Mouse (Mus musculus): ENCODE measurements around the gene Eno2. TPM values are rescaled to one million over a fixed set of nuclear protein-coding genes. Genes with fewer than 3 reads are reported as not detected.

Eno2 gene
- polyA plus RNA-seq, 1 experiment from 2014 or later: 5.4 TPM

DNA sequence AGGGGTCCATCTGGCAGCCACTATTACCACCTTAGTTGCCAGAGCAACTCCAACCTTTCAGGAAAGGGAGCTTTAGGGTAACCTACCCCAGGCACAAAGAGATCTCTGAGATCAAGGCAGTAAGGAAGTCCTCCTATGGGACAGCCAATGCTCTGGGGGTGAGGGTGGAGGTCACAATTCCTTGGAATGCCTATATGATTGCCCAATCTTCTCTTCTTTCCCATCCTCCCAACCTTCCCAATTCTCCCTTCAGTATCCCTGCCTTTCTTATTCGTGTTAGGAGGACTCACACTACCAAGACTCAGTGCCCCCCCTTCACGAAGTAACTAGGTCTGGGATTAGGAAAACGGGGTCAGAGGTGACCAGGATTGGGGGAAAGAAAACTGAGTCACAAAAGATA, 14.2 kb downstream of the Eno2 start:
- Histone ChIP-seq H3K4me1 (replicated peaks) (peaks cover 48% of the 10 kb centered on the region), H3K4me3 (peak overlapping the region; percentile 87), H3K36me3 (peaks cover 25% of the 10 kb centered on the region), H3K27ac (peak overlapping the region; percentile 98), H3K27me3 (ENCODE audit: insufficient read depth, poor library complexity, severe bottlenecking) (peaks cover 4% of the 10 kb centered on the region; the same call in 1 of the 2 replicates), H3K9me3 (no peaks in the 10 kb centered on the region)
- WGBS: 5% methylated on average over 3 of the region's 3 CpGs
- DNase-seq (ENCODE audit: low spot score): no peak

- Histone ChIP-seq H3K27ac (no peak overlapping the region), H3K36me3 (peaks cover 40% of the 10 kb centered on the region), H3K4me1 (replicated peaks) (peaks cover 41% of the 10 kb centered on the region), H3K9me3 (no peaks in the 10 kb centered on the region), H3K4me3 (no peak overlapping the region), H3K27me3 (ENCODE audit: insufficient read depth, poor library complexity, severe bottlenecking) (no peaks in the 10 kb centered on the region)
- DNase-seq (ENCODE audit: low spot score): no peak
- 92% methylated on average over 2 of the region's 2 CpGs for WGBS
Measured at GRCm38 (mm10) chr6:124753861-124754260, 15.6 kb downstream of the Eno2 start.

DNA sequence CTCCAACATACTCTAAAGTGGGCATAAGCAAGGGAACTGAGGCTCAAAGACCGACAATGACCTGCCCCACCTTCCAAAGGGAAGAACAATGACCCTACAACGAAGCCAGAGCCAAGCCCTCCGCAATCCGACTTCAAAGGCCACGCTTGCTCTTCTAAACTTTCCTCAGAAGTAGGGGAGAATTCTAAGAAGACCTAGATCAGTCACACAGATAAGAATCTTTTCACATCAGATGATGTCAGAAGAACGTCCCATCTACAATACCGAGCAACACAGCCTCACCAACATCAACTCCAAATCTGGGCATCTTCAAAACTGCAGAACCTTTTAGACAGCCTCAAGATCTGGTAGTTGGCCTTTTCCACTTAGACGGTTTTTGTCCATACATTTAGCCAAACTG, 19.1 kb downstream of the Eno2 start:
- peaks cover 39% of the 10 kb centered on the region for H3K4me1 ChIP-seq (replicated peaks)
- H3K9me3 ChIP-seq: no peaks in the 10 kb centered on the region
- peaks cover 64% of the 10 kb centered on the region for H3K36me3 ChIP-seq
- H3K27ac ChIP-seq: no peak overlapping the region
- WGBS: 90% methylated on average over 8 of the region's 8 CpGs
- DNase-seq (ENCODE audit: low spot score): no peak
- H3K4me3 ChIP-seq: no peak overlapping the region
- H3K27me3 ChIP-seq (ENCODE audit: insufficient read depth, poor library complexity, severe bottlenecking): no peaks in the 10 kb centered on the region

- no peaks in the 10 kb centered on the region for H3K9me3 ChIP-seq
- peak overlapping the region; percentile 68 for H3K4me3 ChIP-seq
- H3K27me3 ChIP-seq (ENCODE audit: insufficient read depth, poor library complexity, severe bottlenecking): no peaks in the 10 kb centered on the region
- WGBS: 87% methylated on average over 7 of the region's 7 CpGs
- H3K4me1 ChIP-seq (replicated peaks): peaks cover 41% of the 10 kb centered on the region
- H3K36me3 ChIP-seq: peaks cover 79% of the 10 kb centered on the region
- no peak for DNase-seq (ENCODE audit: low spot score)
- peak overlapping the region; percentile 95 for H3K27ac ChIP-seq
Measured at GRCm38 (mm10) chr6:124746654-124747632, 22.5 kb downstream of the Eno2 start.

- Histone ChIP-seq H3K36me3 (peaks cover 75% of the 10 kb centered on the region), H3K27ac (peak overlapping the region; percentile 95), H3K9me3 (no peaks in the 10 kb centered on the region), H3K4me1 (replicated peaks) (peaks cover 47% of the 10 kb centered on the region), H3K27me3 (ENCODE audit: insufficient read depth, poor library complexity, severe bottlenecking) (no peaks in the 10 kb centered on the region), H3K4me3 (peak overlapping the region; percentile 68)
- WGBS: 17% methylated on average over 8 of the region's 8 CpGs
- no peak for DNase-seq (ENCODE audit: low spot score)
Measured at GRCm38 (mm10) chr6:124746296-124746605, 23.2 kb downstream of the Eno2 start.

DNA sequence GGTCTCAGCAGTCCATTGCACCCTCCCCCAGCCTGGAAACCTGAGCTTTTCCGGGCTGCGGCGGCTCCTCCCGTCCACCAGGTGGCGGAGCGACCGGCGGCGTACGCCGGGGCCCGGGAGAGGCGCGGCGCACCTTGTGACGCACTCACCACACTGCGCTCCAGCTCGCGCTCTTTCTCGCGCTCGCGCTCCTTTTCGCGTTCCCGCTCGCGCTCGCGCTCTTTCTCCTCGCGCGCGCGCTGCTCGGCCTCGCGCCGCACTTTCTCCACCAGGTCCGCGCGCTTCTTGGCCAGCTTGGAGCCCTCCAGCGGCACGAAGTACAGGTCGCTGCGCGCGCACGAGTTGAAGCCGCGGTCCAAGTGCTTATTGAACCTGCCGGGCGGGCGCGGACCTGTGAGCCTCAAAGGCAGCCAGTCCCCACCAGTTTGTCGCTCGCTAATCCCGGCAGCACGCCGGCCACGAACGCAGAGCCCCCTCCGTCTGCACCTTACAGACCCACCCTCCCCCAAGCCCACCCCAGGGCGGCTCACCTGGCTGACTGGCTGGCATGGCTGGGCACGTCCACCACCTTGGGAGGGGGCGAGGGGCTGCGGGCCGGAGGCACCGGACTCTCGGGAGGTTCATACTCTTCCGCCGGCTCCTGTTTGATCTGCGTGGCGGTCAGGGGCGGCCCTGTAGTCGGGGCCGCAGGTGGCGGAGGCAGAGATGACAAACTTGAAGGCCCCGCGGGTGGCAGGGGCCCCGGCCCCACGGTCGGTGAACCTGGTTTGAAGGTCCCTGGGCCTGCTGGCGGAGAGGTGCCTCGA, 23.8 kb downstream of the Eno2 start:
- DNase-seq (ENCODE audit: low spot score): peak; percentile 93

DNA sequence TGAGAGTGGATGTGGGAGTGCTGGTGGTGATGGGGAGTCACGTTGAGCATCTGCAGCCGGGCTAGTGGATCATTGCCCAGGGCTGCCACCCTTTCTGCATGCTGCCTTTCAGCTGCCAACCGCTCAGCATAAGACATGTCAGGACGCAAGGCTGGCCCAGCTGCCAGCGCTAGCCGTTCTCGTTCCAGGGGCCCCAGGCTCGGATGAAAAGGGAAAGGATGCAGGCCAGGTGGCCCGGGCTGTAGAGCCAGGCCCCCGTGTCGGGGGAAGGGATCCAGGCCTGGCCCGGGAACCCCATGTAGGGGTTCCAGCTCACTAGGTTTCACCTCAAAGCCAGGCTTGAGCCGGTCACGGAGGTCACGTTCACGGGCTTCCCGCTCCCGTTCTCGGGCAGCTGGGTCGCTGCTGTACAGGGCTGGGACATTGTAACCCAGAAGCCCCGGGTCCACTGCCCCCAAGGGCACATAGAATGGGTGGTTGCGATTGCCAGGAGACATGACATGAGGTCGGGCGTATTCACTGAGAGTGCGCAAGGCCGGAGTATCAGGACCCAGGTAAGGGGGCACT, 24.6 kb downstream of the Eno2 start:
- DNase-seq (ENCODE audit: low spot score): no peak
- 72% methylated on average over 26 of the region's 26 CpGs for WGBS
- H3K27ac ChIP-seq: peak overlapping the region; percentile 95
- peaks cover 63% of the 10 kb centered on the region for H3K36me3 ChIP-seq
- H3K4me1 ChIP-seq (replicated peaks): peaks cover 55% of the 10 kb centered on the region
- peak overlapping the region; percentile 68 for H3K4me3 ChIP-seq
- no peaks in the 10 kb centered on the region for H3K9me3 ChIP-seq
- no peaks in the 10 kb centered on the region for H3K27me3 ChIP-seq (ENCODE audit: insufficient read depth, poor library complexity, severe bottlenecking)

More for the DNA sequence above, 23.8 kb downstream of the Eno2 start:
- peaks cover 71% of the 10 kb centered on the region for H3K36me3 ChIP-seq
- peak overlapping the region; percentile 95 for H3K27ac ChIP-seq
- peak overlapping the region; percentile 68 for H3K4me3 ChIP-seq
- 1% methylated on average over 85 of the region's 85 CpGs for WGBS
- H3K9me3 ChIP-seq: no peaks in the 10 kb centered on the region
- H3K27me3 ChIP-seq (ENCODE audit: insufficient read depth, poor library complexity, severe bottlenecking): no peaks in the 10 kb centered on the region
- H3K4me1 ChIP-seq (replicated peaks): peaks cover 48% of the 10 kb centered on the region

- peaks cover 67% of the 10 kb centered on the region for H3K4me1 ChIP-seq (replicated peaks)
- H3K4me3 ChIP-seq: no peak overlapping the region
- DNase-seq (ENCODE audit: low spot score): no peak
- WGBS: 90% methylated on average over 8 of the region's 8 CpGs
- H3K36me3 ChIP-seq: peaks cover 51% of the 10 kb centered on the region
- H3K27me3 ChIP-seq (ENCODE audit: insufficient read depth, poor library complexity, severe bottlenecking): no peaks in the 10 kb centered on the region
- no peak overlapping the region for H3K27ac ChIP-seq
- no peaks in the 10 kb centered on the region for H3K9me3 ChIP-seq
Measured at GRCm38 (mm10) chr6:124743647-124744046, 25.8 kb downstream of the Eno2 start.

DNA sequence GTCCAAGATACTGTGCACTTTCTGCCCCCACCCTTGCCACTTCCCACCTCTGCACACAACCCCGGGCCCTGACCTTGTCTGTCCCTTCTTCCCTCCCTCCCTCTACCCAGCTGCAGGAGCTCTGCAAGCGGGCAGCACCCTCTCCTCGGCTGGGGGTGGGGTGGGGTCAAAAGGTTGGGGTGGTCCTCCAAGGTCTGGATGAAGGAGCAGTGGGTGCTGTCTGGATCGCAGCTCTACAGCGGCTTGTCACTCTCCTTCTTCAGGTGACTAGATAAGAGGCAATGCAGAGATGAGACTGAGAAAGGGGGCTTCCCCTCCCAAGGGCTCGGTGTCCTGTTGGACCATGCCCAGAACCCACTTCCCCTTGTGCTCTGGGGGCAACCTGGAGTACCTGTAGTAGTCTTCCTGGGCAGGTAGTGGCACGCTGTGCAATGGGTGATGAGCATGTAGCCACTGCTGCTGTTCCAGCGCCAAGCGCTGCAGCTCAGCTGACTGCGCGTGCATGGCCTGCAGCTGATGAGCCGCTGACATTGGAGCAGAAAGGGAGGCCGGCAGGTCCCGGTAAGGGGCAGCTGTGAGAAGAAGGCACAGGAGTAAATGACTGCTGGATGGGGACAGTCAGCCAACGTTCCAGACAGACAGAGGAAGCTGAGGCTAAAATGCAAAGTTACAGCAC, 26.5 kb downstream of the Eno2 start:
- peaks cover 44% of the 10 kb centered on the region for H3K36me3 ChIP-seq
- peaks cover 72% of the 10 kb centered on the region for H3K4me1 ChIP-seq (replicated peaks)
- H3K27ac ChIP-seq: peak overlapping the region; percentile 40; the same call in 1 of the 2 replicates
- no peaks in the 10 kb centered on the region for H3K9me3 ChIP-seq
- WGBS: 90% methylated on average over 15 of the region's 15 CpGs
- DNase-seq (ENCODE audit: low spot score): no peak
- no peaks in the 10 kb centered on the region for H3K27me3 ChIP-seq (ENCODE audit: insufficient read depth, poor library complexity, severe bottlenecking)
- no peak overlapping the region; the same call in 1 of the 2 replicates for H3K4me3 ChIP-seq

DNA sequence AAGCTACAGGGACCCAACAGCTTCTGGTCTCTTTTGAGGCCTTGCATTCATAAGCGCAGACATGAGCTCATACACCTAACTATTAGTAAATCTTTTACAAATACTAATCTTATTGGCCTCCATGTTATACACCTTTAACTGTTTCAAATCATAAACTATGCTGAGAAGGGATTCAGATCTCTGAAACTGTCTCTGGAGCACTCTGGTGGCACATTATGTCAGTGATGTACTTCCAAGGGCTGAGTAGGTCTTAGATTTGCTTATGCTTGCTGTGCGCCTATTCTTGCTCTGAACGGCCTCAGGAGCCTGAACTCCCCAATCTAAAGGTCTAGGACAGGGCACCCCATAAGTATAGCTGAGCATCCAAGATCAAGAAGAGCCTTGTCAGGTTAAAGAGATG, 27.6 kb downstream of the Eno2 start:
- H3K27ac ChIP-seq: peak overlapping the region; percentile 99
- 69% methylated on average over 3 of the region's 3 CpGs for WGBS
- peaks cover 66% of the 10 kb centered on the region for H3K4me1 ChIP-seq (replicated peaks)
- no peaks in the 10 kb centered on the region for H3K27me3 ChIP-seq (ENCODE audit: insufficient read depth, poor library complexity, severe bottlenecking)
- no peak for DNase-seq (ENCODE audit: low spot score)
- peak overlapping the region; percentile 77 for H3K4me3 ChIP-seq
- H3K36me3 ChIP-seq: peaks cover 33% of the 10 kb centered on the region
- no peaks in the 10 kb centered on the region for H3K9me3 ChIP-seq

- DNase-seq (ENCODE audit: low spot score): peak; percentile 96
- Histone ChIP-seq H3K27ac (peak within 1 kb of the TSS; percentile 99), H3K9me3 (no peaks in the 10 kb centered on the region), H3K27me3 (ENCODE audit: insufficient read depth, poor library complexity, severe bottlenecking) (no peaks in the 10 kb centered on the region), H3K4me3 (peak within 1 kb of the TSS; percentile 77), H3K4me1 (replicated peaks) (peaks cover 59% of the 10 kb centered on the region), H3K36me3 (peaks cover 29% of the 10 kb centered on the region)
- under 1% methylated on average over 41 of the region's 41 CpGs for WGBS
Measured at GRCm38 (mm10) chr6:124740888-124741761, 28.3 kb downstream of the Eno2 start, which contains the start of gene Grcc10. TSS of gene Grcc10 (minus strand) at chr6:124741374.

Data from hindbrain, embryonic 10.5 days (tissue).